Mouse (Mus musculus): ENCODE results near the gene Mrgpra6. TPM values are rescaled to one million over a fixed set of nuclear protein-coding genes. Genes with fewer than 3 reads are reported as not detected.

Gene Mrgpra6
- not detected for polyA plus RNA-seq (2012; fragmentation: generic; extraction: Trizol)

GRCm38 (mm10) chr7:47204830-47205229, at the start of gene Mrgpra6:
Gene Mrgpra6, minus strand, starts transcription at chr7:47204920.

GRCm38 (mm10) chr7:47252770-47253169, 48.0 kb upstream of the Mrgpra6 start, which contains the start of gene Mrgpra9:
Gene Mrgpra9, minus strand, starts transcription at chr7:47252848.

Other genes with a start within 250 kb of the Mrgpra6 start
- 1 to 10 TPM in 1 of 2 experiments, under 1 TPM in 1; 0.44 to 7.0 TPM for gene Uevld, start 246.4 kb downstream of the Mrgpra6 start, polyA plus RNA-seq (2012; fragmentation: generic; extraction: Trizol)
- not detected for gene Gm9999, start 221.3 kb downstream of the Mrgpra6 start, polyA plus RNA-seq (2012; fragmentation: generic; extraction: Trizol)
- 1 to 10 TPM in 1 of 2 experiments, under 1 TPM in 1; 0.33 to 4.3 TPM for gene Spty2d1, start 196.5 kb downstream of the Mrgpra6 start, polyA plus RNA-seq (2012; fragmentation: generic; extraction: Trizol)
- gene Tmem86a, start 154.3 kb downstream of the Mrgpra6 start, polyA plus RNA-seq (2012; fragmentation: generic; extraction: Trizol), result 10 to 100 TPM in 1 of 2 experiments, 1 to 10 TPM in 1; 8.1 to 13.9 TPM
- under 1 TPM; 0.08 to 0.21 TPM for gene Ptpn5, start 71.2 kb downstream of the Mrgpra6 start, polyA plus RNA-seq (2012; fragmentation: generic; extraction: Trizol)
- not detected for gene Mrgpra9, start 47.9 kb upstream of the Mrgpra6 start, polyA plus RNA-seq (2012; fragmentation: generic; extraction: Trizol)
- gene Mrgpra1, start 149.3 kb upstream of the Mrgpra6 start, polyA plus RNA-seq (2012; fragmentation: generic; extraction: Trizol), result not detected
- not detected for gene Mrgpra2a, start 247.2 kb upstream of the Mrgpra6 start, polyA plus RNA-seq (2012; fragmentation: generic; extraction: Trizol)